Mouse (Mus musculus) midbrain, embryonic 14.5 days (tissue): ENCODE results near the gene Tctn3. TPM values are rescaled to one million over a fixed set of nuclear protein-coding genes. Genes with fewer than 3 reads are reported as not detected.

ENCODE experiments used
- ATAC-seq: fragments of 200-750 bp; cut with Nextera tagmentation; 2 replicates; pipeline ENCODE4 v1.8.0; 2017; ENCODE audit warnings: moderate number of reproducible peaks, moderate library complexity; ENCODE audit not compliant: low FRiP score, low TSS enrichment
- DNase-seq: peaks from one replicate; pipeline ENCODE4 v3.0.0-alpha.2; 2015
- H3K27ac ChIP-seq: fragments of 300-500 bp; sonication (generic); replicated peaks from 2 replicates; pipeline ENCODE4 v1.5.1; 2014; ENCODE audit warnings: mild to moderate bottlenecking, low read depth, low read length, moderate library complexity
- H3K27me3 ChIP-seq: fragments of 300-500 bp; sonication (generic); 2 replicates; pipeline ENCODE4 v1.6.1; 2014; ENCODE audit warnings: low read length, control low read depth, mixed read lengths; ENCODE audit not compliant: control insufficient read depth, insufficient read depth
- H3K36me3 ChIP-seq: fragments of 300-500 bp; sonication (generic); 2 replicates; pipeline ENCODE4 v1.6.1; 2014; ENCODE audit warnings: low read length, control low read depth; ENCODE audit not compliant: control insufficient read depth, insufficient read depth
- H3K4me1 ChIP-seq: fragments of 300-500 bp; sonication (generic); 2 replicates; pipeline ENCODE4 v1.6.1; 2014; ENCODE audit warnings: mild to moderate bottlenecking, antibody characterized with exemption, low read length, control low read depth; ENCODE audit not compliant: control insufficient read depth, insufficient read depth
- H3K4me2 ChIP-seq: fragments of 300-500 bp; sonication (generic); 2 replicates; pipeline ENCODE4 v1.6.1; 2014; ENCODE audit warnings: mild to moderate bottlenecking, low read length, moderate library complexity
- H3K4me3 ChIP-seq: fragments of 300-500 bp; sonication (generic); replicated peaks from 2 replicates; pipeline ENCODE4 v1.5.1; 2014; ENCODE audit warnings: low read depth, low read length
- H3K9ac ChIP-seq: fragments of 300-500 bp; sonication (generic); replicated peaks from 2 replicates; pipeline ENCODE4 v1.6.1; 2014; ENCODE audit warnings: mild to moderate bottlenecking, low read length, moderate library complexity
- H3K9me3 ChIP-seq: fragments of 300-500 bp; sonication (generic); 2 replicates; pipeline ENCODE4 v1.6.1; 2016; ENCODE audit warnings: low read length, control low read depth, mixed read lengths; ENCODE audit not compliant: control insufficient read depth
- WGBS: fragments of 180-500 bp; shearing (Covaris S2); extraction: QIAGEN DNeasy Blood & Tissue Kit; methylation state at CpG from one replicate; pipeline ENCODE4 v1.1.7; 2014; 5-methylcytosine and 5-hydroxymethylcytosine counted together
- polyA plus RNA-seq: library from polyadenylated mRNA; unstranded; fragments of >200 nt; fragmentation: Nextera tagmentation; extraction: Ambion mirVana; gene quantifications from 2 replicates; pipeline ENCODE4 v1.2.1, GENCODE M21; 2014

Gene Tctn3
- polyA plus RNA-seq, 1 experiment from 2014 or later, result 13.7 TPM

DNA sequence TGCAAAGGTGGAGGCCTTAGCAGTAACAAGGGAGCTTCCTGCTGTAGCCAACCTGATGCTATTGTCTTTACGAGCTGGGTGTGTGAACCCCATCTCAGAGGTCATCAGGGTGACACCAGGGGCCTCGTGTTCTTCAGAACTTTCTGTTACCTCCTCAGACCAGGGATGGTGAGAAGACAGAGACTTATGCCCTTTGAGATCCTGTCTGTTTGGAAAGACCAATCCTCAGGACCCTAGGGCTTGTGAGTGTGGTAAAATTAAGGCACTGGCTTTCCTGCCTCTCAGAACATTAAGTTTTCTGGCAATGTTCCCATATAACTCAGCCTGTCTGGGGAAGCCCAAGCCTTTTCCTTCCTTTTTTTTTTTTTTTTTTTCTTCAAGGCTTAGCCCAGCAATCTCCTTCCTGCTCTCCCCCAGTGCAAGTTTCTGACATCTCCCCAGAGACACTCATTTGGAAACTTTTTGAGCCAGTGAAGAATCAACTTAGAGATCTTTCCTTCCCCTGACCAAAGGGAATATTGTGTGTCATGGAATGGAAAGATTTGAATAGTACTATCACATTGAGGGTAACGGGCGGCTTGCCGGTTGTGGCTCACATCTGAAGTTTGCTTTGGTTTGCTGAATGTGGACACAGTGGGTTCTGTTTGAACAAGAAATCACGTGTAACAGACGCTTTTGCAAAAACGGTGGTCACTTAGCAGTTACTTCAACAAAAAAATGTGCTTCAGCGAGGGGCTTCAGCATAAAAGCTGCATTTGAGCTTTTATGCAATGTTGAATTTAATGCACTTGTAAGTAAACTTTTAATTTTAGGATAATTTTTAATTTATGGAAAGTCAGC lies 35.5 kb upstream of the Tctn3 start:
- ATAC-seq, result no peak
- DNase-seq, result no peak
- Histone ChIP-seq H3K9ac (no peak overlapping the region), H3K36me3 (no peaks in the 10 kb centered on the region), H3K27ac (no peak overlapping the region), H3K4me2 (no peak overlapping the region), H3K27me3 (no peaks in the 10 kb centered on the region), H3K4me1 (no peaks in the 10 kb centered on the region), H3K4me3 (no peak overlapping the region), H3K9me3 (no peaks in the 10 kb centered on the region)
- WGBS, result 74% methylated on average over 9 of the region's 9 CpGs

- no peak overlapping the region for H3K4me2 ChIP-seq
- H3K4me1 ChIP-seq, result no peaks in the 10 kb centered on the region
- H3K27me3 ChIP-seq, result no peaks in the 10 kb centered on the region
- H3K4me3 ChIP-seq, result no peak overlapping the region
- no peak for ATAC-seq
- no peaks in the 10 kb centered on the region for H3K9me3 ChIP-seq
- H3K9ac ChIP-seq, result no peak overlapping the region
- WGBS, result 82% methylated on average over 6 of the region's 6 CpGs
- no peak for DNase-seq
- H3K36me3 ChIP-seq, result no peaks in the 10 kb centered on the region
- no peak overlapping the region for H3K27ac ChIP-seq
These were observed 34.3 kb upstream of the Tctn3 start for GRCm38 (mm10) chr19:40646379-40646778.

- H3K27me3 ChIP-seq, result no peaks in the 10 kb centered on the region
- 92% methylated on average over 1 of the region's 1 CpGs for WGBS
These were observed 31.8 kb upstream of the Tctn3 start for GRCm38 (mm10) chr19:40643846-40644245.

DNA sequence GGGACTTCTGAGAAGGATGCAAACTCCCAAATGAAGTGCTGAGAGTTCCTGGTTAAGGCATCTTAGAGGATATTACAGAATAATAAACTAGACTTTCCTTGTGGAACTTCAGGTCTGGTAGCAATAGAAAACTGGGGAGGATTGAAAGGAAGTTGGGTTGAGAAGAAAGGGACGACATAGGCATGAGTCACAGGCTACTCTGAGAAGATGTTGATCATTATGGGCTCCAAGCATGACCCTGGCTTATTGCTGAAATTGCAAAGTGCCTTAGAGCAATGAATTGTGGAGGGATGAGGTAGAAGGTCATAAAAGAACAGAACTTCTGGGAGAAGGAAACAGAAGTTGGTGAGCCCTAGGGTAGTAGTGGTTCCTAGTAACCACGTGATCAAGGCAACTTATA lies 28.8 kb upstream of the Tctn3 start:
- H3K36me3 ChIP-seq, result no peaks in the 10 kb centered on the region
- no peaks in the 10 kb centered on the region for H3K27me3 ChIP-seq
- ATAC-seq (no peak), DNase-seq (no peak)
- H3K27ac ChIP-seq, result no peak overlapping the region
- H3K4me1 ChIP-seq, result no peaks in the 10 kb centered on the region
- no peak overlapping the region for H3K4me3 ChIP-seq
- no peak overlapping the region for H3K9ac ChIP-seq
- no peak overlapping the region for H3K4me2 ChIP-seq
- H3K9me3 ChIP-seq, result no peaks in the 10 kb centered on the region
- WGBS, result 91% methylated on average over 2 of the region's 2 CpGs

More at GRCm38 (mm10) chr19:40643846-40644245, 31.8 kb upstream of the Tctn3 start:
- Histone ChIP-seq H3K9me3 (no peaks in the 10 kb centered on the region), H3K27ac (no peak overlapping the region), H3K4me3 (no peak overlapping the region), H3K4me2 (no peak overlapping the region), H3K9ac (no peak overlapping the region), H3K4me1 (no peaks in the 10 kb centered on the region), H3K36me3 (no peaks in the 10 kb centered on the region)
- ATAC-seq (no peak), DNase-seq (no peak)

- no peaks in the 10 kb centered on the region for H3K9me3 ChIP-seq
- no peaks in the 10 kb centered on the region for H3K4me1 ChIP-seq
- DNase-seq (no peak), ATAC-seq (no peak)
- H3K27ac ChIP-seq, result no peak overlapping the region
- H3K36me3 ChIP-seq, result no peaks in the 10 kb centered on the region
- WGBS, result 75% methylated on average over 11 of the region's 11 CpGs
- no peaks in the 10 kb centered on the region for H3K27me3 ChIP-seq
- no peak overlapping the region for H3K4me2 ChIP-seq
- H3K9ac ChIP-seq, result no peak overlapping the region
- no peak overlapping the region for H3K4me3 ChIP-seq
These were observed 27.8 kb upstream of the Tctn3 start for GRCm38 (mm10) chr19:40639729-40640304.

GRCm38 (mm10) chr19:40638582-40638981 lies 26.5 kb upstream of the Tctn3 start:
- Histone ChIP-seq H3K27me3 (no peaks in the 10 kb centered on the region), H3K27ac (no peak overlapping the region), H3K4me3 (no peak overlapping the region), H3K9me3 (no peaks in the 10 kb centered on the region), H3K9ac (no peak overlapping the region), H3K36me3 (no peaks in the 10 kb centered on the region), H3K4me2 (no peak overlapping the region), H3K4me1 (no peaks in the 10 kb centered on the region)
- DNase-seq, result no peak
- 93% methylated on average over 5 of the region's 5 CpGs for WGBS
- ATAC-seq, result no peak

GRCm38 (mm10) chr19:40637601-40638000 lies 25.6 kb upstream of the Tctn3 start:
- Histone ChIP-seq H3K4me1 (no peaks in the 10 kb centered on the region), H3K36me3 (no peaks in the 10 kb centered on the region), H3K27ac (no peak overlapping the region), H3K9ac (no peak overlapping the region), H3K9me3 (no peaks in the 10 kb centered on the region), H3K4me3 (no peak overlapping the region), H3K4me2 (no peak overlapping the region), H3K27me3 (no peaks in the 10 kb centered on the region)
- no peak for DNase-seq
- 92% methylated on average over 7 of the region's 7 CpGs for WGBS
- no peak for ATAC-seq

- no peak overlapping the region for H3K4me2 ChIP-seq
- H3K36me3 ChIP-seq, result no peaks in the 10 kb centered on the region
- ATAC-seq (no peak), DNase-seq (no peak)
- 76% methylated on average over 4 of the region's 4 CpGs for WGBS
- H3K4me1 ChIP-seq, result no peaks in the 10 kb centered on the region
- no peak overlapping the region for H3K9ac ChIP-seq
- no peak overlapping the region for H3K4me3 ChIP-seq
- H3K27me3 ChIP-seq, result no peaks in the 10 kb centered on the region
- no peak overlapping the region for H3K27ac ChIP-seq
- H3K9me3 ChIP-seq, result no peaks in the 10 kb centered on the region
These were observed 25.1 kb upstream of the Tctn3 start for GRCm38 (mm10) chr19:40637091-40637490.

GRCm38 (mm10) chr19:40633144-40633543 lies 21.1 kb upstream of the Tctn3 start:
- DNase-seq, result no peak
- Histone ChIP-seq H3K4me2 (no peak overlapping the region), H3K9ac (no peak overlapping the region), H3K9me3 (no peaks in the 10 kb centered on the region), H3K4me1 (no peaks in the 10 kb centered on the region), H3K27ac (no peak overlapping the region), H3K27me3 (no peaks in the 10 kb centered on the region), H3K36me3 (no peaks in the 10 kb centered on the region), H3K4me3 (no peak overlapping the region)
- WGBS, result 76% methylated on average over 1 of the region's 1 CpGs
- ATAC-seq, result no peak
